Mouse (Mus musculus): Measurements from ENCODE around the gene Slc26a1. TPM values are rescaled to one million over a fixed set of nuclear protein-coding genes. Genes with fewer than 3 reads are reported as not detected.

Gene Slc26a1
- total RNA-seq, 2 experiments from 2014 or later: not detected

GRCm38 (mm10) chr5:108692271-108692670, 16.9 kb upstream of the Slc26a1 start, which contains the start of gene Fgfrl1:
TSS of gene Fgfrl1 (plus strand) at chr5:108692382.
- peak; percentile 62 to 70 for DNase-seq
- intact Hi-C loops (cut with DNase I): loop anchor here (2.0 kb wide), 1 partner anchor 35 kb away; no protein-coding TSS in a partner anchor

GRCm38 (mm10) chr5:108691152-108691551, 15.8 kb upstream of the Slc26a1 start:
- intact Hi-C loops (cut with DNase I): no loop called here
- DNase-seq: no peak

- intact Hi-C loops (cut with DNase I): no loop called here
- DNase-seq: no peak
Observed at GRCm38 (mm10) chr5:108689091-108689490, 13.7 kb upstream of the Slc26a1 start.

- intact Hi-C loops (cut with DNase I): no loop called here
- no peak for DNase-seq
Observed at GRCm38 (mm10) chr5:108680871-108681270, 5.5 kb upstream of the Slc26a1 start.

- DNase-seq: no peak
Observed at GRCm38 (mm10) chr5:108679909-108680308, 4.5 kb upstream of the Slc26a1 start.

GRCm38 (mm10) chr5:108678296-108678854, 3.0 kb upstream of the Slc26a1 start:
- DNase-seq: no peak

More at GRCm38 (mm10) chr5:108679909-108680308, 4.5 kb upstream of the Slc26a1 start:
- intact Hi-C loops (cut with DNase I): no loop called here

GRCm38 (mm10) chr5:108677605-108678295, 2.4 kb upstream of the Slc26a1 start:
- intact Hi-C loops (cut with DNase I): no loop called here
- no peak for DNase-seq

More at GRCm38 (mm10) chr5:108678296-108678854, 3.0 kb upstream of the Slc26a1 start:
- intact Hi-C loops (cut with DNase I): no loop called here

GRCm38 (mm10) chr5:108676772-108677498, 1.6 kb upstream of the Slc26a1 start:
- DNase-seq: no peak
- intact Hi-C loops (cut with DNase I): no loop called here

- intact Hi-C loops (cut with DNase I): loop anchor here (5.0 kb wide), 1 partner anchor 53 kb away; no protein-coding TSS in a partner anchor
- DNase-seq: no peak
Observed at GRCm38 (mm10) chr5:108674624-108675023, 745 bp downstream of the Slc26a1 start.

GRCm38 (mm10) chr5:108671757-108672156, 3.6 kb downstream of the Slc26a1 start:
- no peak for DNase-seq
- intact Hi-C loops (cut with DNase I): loop anchor here (5.0 kb wide), 1 partner anchor 56 kb away; no protein-coding TSS in a partner anchor

- intact Hi-C loops (cut with DNase I): loop anchor here (5.0 kb wide), 1 partner anchor 57 kb away; no protein-coding TSS in a partner anchor
Observed at GRCm38 (mm10) chr5:108670785-108671184, 4.6 kb downstream of the Slc26a1 start.

GRCm38 (mm10) chr5:108669986-108670385, 5.4 kb downstream of the Slc26a1 start:
- no peak for DNase-seq
- intact Hi-C loops (cut with DNase I): loop anchor here (2.0 to 10.0 kb wide), 5 partner anchors 41 to 605 kb away; partner anchors contain the start of genes Ccdc18, Dr1, Gak and Mtf2

More at GRCm38 (mm10) chr5:108670785-108671184, 4.6 kb downstream of the Slc26a1 start:
- peak in 1 of 2 experiments; percentile 46 for DNase-seq

GRCm38 (mm10) chr5:108668977-108669936, 6.1 kb downstream of the Slc26a1 start, which contains the start of gene Dgkq:
TSS of gene Dgkq (minus strand) at chr5:108669672.
- intact Hi-C loops (cut with DNase I): loop anchor here (2.0 to 10.0 kb wide), 4 partner anchors 40 to 604 kb away; partner anchors contain the start of genes Ccdc18, Dr1, Gak and Mtf2
- peak; percentile 91 to 93 for DNase-seq

- intact Hi-C loops (cut with DNase I): loop anchor here (2.0 to 10.0 kb wide), 4 partner anchors 40 to 604 kb away; partner anchors contain the start of genes Ccdc18, Dr1, Gak and Mtf2
- DNase-seq: no peak
Observed at GRCm38 (mm10) chr5:108668387-108668932, 6.9 kb downstream of the Slc26a1 start.

- no peak for DNase-seq
- intact Hi-C loops (cut with DNase I): loop anchor here (5.0 to 10.0 kb wide), 3 partner anchors 400 to 603 kb away; partner anchors contain the start of genes Ccdc18, Dr1, Mtf2 and Tmed5
Observed at GRCm38 (mm10) chr5:108667370-108667769, 8.0 kb downstream of the Slc26a1 start.

- no peak for DNase-seq
- intact Hi-C loops (cut with DNase I): loop anchor here (5.0 to 10.0 kb wide), 3 partner anchors 398 to 600 kb away; partner anchors contain the start of genes Ccdc18, Dr1, Mtf2 and Tmed5
Observed at GRCm38 (mm10) chr5:108665066-108665465, 10.3 kb downstream of the Slc26a1 start.

- no peak for DNase-seq
- intact Hi-C loops (cut with DNase I): loop anchor here (10.0 kb wide), 2 partner anchors 528 to 598 kb away; partner anchors contain the start of genes Ccdc18, Mtf2 and Tmed5
Observed at GRCm38 (mm10) chr5:108662772-108663171, 12.6 kb downstream of the Slc26a1 start.

GRCm38 (mm10) chr5:108660632-108661268, 14.6 kb downstream of the Slc26a1 start:
- intact Hi-C loops (cut with DNase I): loop anchor here (10.0 kb wide), 2 partner anchors 526 to 596 kb away; partner anchors contain the start of genes Ccdc18, Mtf2 and Tmed5
- DNase-seq: peak; percentile 92 to 94

Measured in heart, postnatal 36 days (tissue).